Comparison of ENCODE assay signal across 18 mouse cellular contexts in genomic region chr1:187694865-187695264, GRCm38 (mm10).
"Had no signal": no experiment of that assay in that cellular context is flagged by ENCODE, and none has a peak within 500 bp of the region (broad histone marks: within the 10 kb centered on the region; RNA-seq: fewer than 3 reads in every experiment).

No protein-coding gene starts in this region.

- DNase-seq: kidney, postnatal 14 days; kidney, postnatal 4 days; left cerebral cortex, postnatal 4 days; liver, postnatal 0 days; lung, embryonic 14.5 days; thymus, adult 18-20 months; thymus, postnatal 14 days; thymus, postnatal 4 days had no signal

- H3K27ac ChIP-seq: limb, embryonic 12.5 days; limb, embryonic 15.5 days; liver, embryonic 14.5 days; macrophage; midbrain, embryonic 12.5 days; midbrain, embryonic 15.5 days; neural tube, embryonic 12.5 days; neural tube, embryonic 15.5 days had no signal

- H3K4me2 ChIP-seq: limb, embryonic 12.5 days; limb, embryonic 15.5 days; liver, embryonic 11.5 days; lung, embryonic 14.5 days; midbrain, embryonic 12.5 days; midbrain, embryonic 15.5 days; neural tube, embryonic 12.5 days; neural tube, embryonic 15.5 days had no signal

- H3K27me3 ChIP-seq: limb, embryonic 12.5 days; limb, embryonic 15.5 days; midbrain, embryonic 12.5 days; midbrain, embryonic 15.5 days; neural tube, embryonic 12.5 days; neural tube, embryonic 15.5 days had no signal

- H3K36me3 ChIP-seq: limb, embryonic 12.5 days; limb, embryonic 15.5 days; midbrain, embryonic 12.5 days; midbrain, embryonic 15.5 days; neural tube, embryonic 12.5 days; neural tube, embryonic 15.5 days had no signal

- H3K9ac ChIP-seq: limb, embryonic 12.5 days; limb, embryonic 15.5 days; liver, embryonic 14.5 days; liver, postnatal 0 days; lung, embryonic 14.5 days; midbrain, embryonic 12.5 days; midbrain, embryonic 15.5 days; neural tube, embryonic 12.5 days; neural tube, embryonic 15.5 days had no signal

- H3K4me3 ChIP-seq: limb, embryonic 12.5 days; limb, embryonic 15.5 days; midbrain, embryonic 12.5 days; midbrain, embryonic 15.5 days; neural tube, embryonic 12.5 days; neural tube, embryonic 15.5 days had no signal

- H3K4me1 ChIP-seq: limb, embryonic 15.5 days; midbrain, embryonic 12.5 days; midbrain, embryonic 15.5 days; neural tube, embryonic 12.5 days; neural tube, embryonic 15.5 days had no signal

- H3K9me3 ChIP-seq: limb, embryonic 12.5 days; limb, embryonic 15.5 days; midbrain, embryonic 12.5 days; midbrain, embryonic 15.5 days; neural tube, embryonic 12.5 days; neural tube, embryonic 15.5 days had no signal

- ATAC-seq: liver, postnatal 0 days; lung, postnatal 0 days; midbrain, embryonic 15.5 days had no signal
